Mouse (Mus musculus): ENCODE results near the gene Rxra. TPM values are rescaled to one million over a fixed set of nuclear protein-coding genes. Genes with fewer than 3 reads are reported as not detected.

Rxra gene
- polyA plus RNA-seq, 1 experiment from 2014 or later = 11.2 TPM

- Histone ChIP-seq H3K36me3 (peaks cover 14% of the 10 kb centered on the region), H3K27ac (peak overlapping the region; percentile 7; the same call in 1 of the 2 replicates), H3K9me3 (replicated peaks) (no peaks in the 10 kb centered on the region), H3K9ac (no peak overlapping the region), H3K27me3 (no peaks in the 10 kb centered on the region), H3K4me1 (peaks cover 51% of the 10 kb centered on the region), H3K4me3 (no peak overlapping the region), H3K4me2 (replicated peaks) (no peak overlapping the region)
- no peak for ATAC-seq (ENCODE audit: low FRiP score)
- 80% methylated on average over 9 of the region's 9 CpGs for WGBS
Measured at GRCm38 (mm10) chr2:27761996-27762340, 85.7 kb downstream of the Rxra start.

- Histone ChIP-seq H3K27me3 (no peaks in the 10 kb centered on the region), H3K9ac (no peak overlapping the region), H3K4me1 (peaks cover 52% of the 10 kb centered on the region), H3K27ac (no peak overlapping the region), H3K4me3 (no peak overlapping the region), H3K36me3 (peaks cover 14% of the 10 kb centered on the region), H3K4me2 (replicated peaks) (no peak overlapping the region), H3K9me3 (replicated peaks) (no peaks in the 10 kb centered on the region)
- ATAC-seq (ENCODE audit: low FRiP score) = no peak
- WGBS = 52% methylated on average over 12 of the region's 12 CpGs
Measured at GRCm38 (mm10) chr2:27762509-27762908, 86.3 kb downstream of the Rxra start.

GRCm38 (mm10) chr2:27762920-27763780 lies 86.9 kb downstream of the Rxra start:
- H3K4me2 ChIP-seq (replicated peaks) = no peak overlapping the region
- no peak overlapping the region for H3K4me3 ChIP-seq
- no peak for ATAC-seq (ENCODE audit: low FRiP score)
- no peaks in the 10 kb centered on the region for H3K9me3 ChIP-seq (replicated peaks)
- H3K4me1 ChIP-seq = peaks cover 48% of the 10 kb centered on the region
- peaks cover 14% of the 10 kb centered on the region for H3K36me3 ChIP-seq
- WGBS = 56% methylated on average over 14 of the region's 14 CpGs
- H3K27me3 ChIP-seq = no peaks in the 10 kb centered on the region
- peak overlapping the region; percentile 72 for H3K27ac ChIP-seq
- no peak overlapping the region for H3K9ac ChIP-seq

GRCm38 (mm10) chr2:27764256-27764936 lies 88.2 kb downstream of the Rxra start:
- peaks cover 11% of the 10 kb centered on the region for H3K36me3 ChIP-seq
- H3K4me2 ChIP-seq (replicated peaks) = no peak overlapping the region; the same call in 1 of the 2 replicates
- H3K9me3 ChIP-seq (replicated peaks) = no peaks in the 10 kb centered on the region
- ATAC-seq (ENCODE audit: low FRiP score) = peak; percentile 71
- H3K27me3 ChIP-seq = no peaks in the 10 kb centered on the region
- no peak overlapping the region for H3K9ac ChIP-seq
- 15% methylated on average over 6 of the region's 6 CpGs for WGBS
- peaks cover 38% of the 10 kb centered on the region for H3K4me1 ChIP-seq
- no peak overlapping the region for H3K4me3 ChIP-seq
- H3K27ac ChIP-seq = peak overlapping the region; percentile 72

- Histone ChIP-seq H3K27ac (peak overlapping the region; percentile 72), H3K9me3 (replicated peaks) (no peaks in the 10 kb centered on the region), H3K9ac (no peak overlapping the region), H3K27me3 (no peaks in the 10 kb centered on the region), H3K4me3 (no peak overlapping the region), H3K4me1 (peaks cover 37% of the 10 kb centered on the region), H3K36me3 (peaks cover 6% of the 10 kb centered on the region), H3K4me2 (replicated peaks) (no peak overlapping the region)
- peak; percentile 65 for ATAC-seq (ENCODE audit: low FRiP score)
- WGBS = 23% methylated on average over 3 of the region's 3 CpGs
Measured at GRCm38 (mm10) chr2:27764937-27765319, 88.7 kb downstream of the Rxra start.

GRCm38 (mm10) chr2:27767773-27768172 lies 91.5 kb downstream of the Rxra start:
- Histone ChIP-seq H3K27me3 (no peaks in the 10 kb centered on the region), H3K36me3 (no peaks in the 10 kb centered on the region), H3K4me1 (peaks cover 34% of the 10 kb centered on the region), H3K4me3 (no peak overlapping the region), H3K9me3 (replicated peaks) (no peaks in the 10 kb centered on the region), H3K9ac (no peak overlapping the region), H3K4me2 (replicated peaks) (no peak overlapping the region), H3K27ac (no peak overlapping the region)
- WGBS = 79% methylated on average over 7 of the region's 7 CpGs
- ATAC-seq (ENCODE audit: low FRiP score) = no peak

GRCm38 (mm10) chr2:27769701-27770100 lies 93.5 kb downstream of the Rxra start:
- no peak overlapping the region for H3K4me3 ChIP-seq
- H3K36me3 ChIP-seq = no peaks in the 10 kb centered on the region
- H3K9me3 ChIP-seq (replicated peaks) = no peaks in the 10 kb centered on the region
- H3K9ac ChIP-seq = no peak overlapping the region
- H3K4me2 ChIP-seq (replicated peaks) = no peak overlapping the region
- ATAC-seq (ENCODE audit: low FRiP score) = no peak
- no peaks in the 10 kb centered on the region for H3K27me3 ChIP-seq
- 31% methylated on average over 5 of the region's 5 CpGs for WGBS
- H3K27ac ChIP-seq = no peak overlapping the region
- H3K4me1 ChIP-seq = peaks cover 20% of the 10 kb centered on the region

GRCm38 (mm10) chr2:27770205-27770604 lies 94.0 kb downstream of the Rxra start:
- Histone ChIP-seq H3K9me3 (replicated peaks) (no peaks in the 10 kb centered on the region), H3K4me1 (peaks cover 15% of the 10 kb centered on the region), H3K27me3 (no peaks in the 10 kb centered on the region), H3K27ac (no peak overlapping the region), H3K36me3 (no peaks in the 10 kb centered on the region), H3K9ac (no peak overlapping the region), H3K4me3 (no peak overlapping the region), H3K4me2 (replicated peaks) (no peak overlapping the region)
- WGBS = 6% methylated on average over 4 of the region's 4 CpGs
- ATAC-seq (ENCODE audit: low FRiP score) = no peak

GRCm38 (mm10) chr2:27771936-27772335 lies 95.7 kb downstream of the Rxra start:
- no peak overlapping the region for H3K27ac ChIP-seq
- H3K4me1 ChIP-seq = peaks cover 13% of the 10 kb centered on the region; the same call in 1 of the 2 replicates
- H3K36me3 ChIP-seq = no peaks in the 10 kb centered on the region
- no peak for ATAC-seq (ENCODE audit: low FRiP score)
- WGBS = 28% methylated on average over 7 of the region's 7 CpGs
- no peak overlapping the region for H3K4me2 ChIP-seq (replicated peaks)
- H3K4me3 ChIP-seq = no peak overlapping the region
- H3K9ac ChIP-seq = no peak overlapping the region
- H3K27me3 ChIP-seq = no peaks in the 10 kb centered on the region
- no peaks in the 10 kb centered on the region for H3K9me3 ChIP-seq (replicated peaks)

GRCm38 (mm10) chr2:27772841-27773388 lies 96.7 kb downstream of the Rxra start:
- H3K4me1 ChIP-seq = peaks cover 11% of the 10 kb centered on the region; the same call in 1 of the 2 replicates
- no peaks in the 10 kb centered on the region for H3K27me3 ChIP-seq
- no peak overlapping the region for H3K4me3 ChIP-seq
- no peak for ATAC-seq (ENCODE audit: low FRiP score)
- 49% methylated on average over 7 of the region's 7 CpGs for WGBS
- H3K9ac ChIP-seq = no peak overlapping the region
- no peaks in the 10 kb centered on the region for H3K36me3 ChIP-seq
- H3K27ac ChIP-seq = no peak overlapping the region
- H3K4me2 ChIP-seq (replicated peaks) = no peak overlapping the region
- no peaks in the 10 kb centered on the region for H3K9me3 ChIP-seq (replicated peaks)

GRCm38 (mm10) chr2:27773980-27774730 lies 97.9 kb downstream of the Rxra start:
- no peak overlapping the region for H3K4me2 ChIP-seq (replicated peaks)
- H3K9ac ChIP-seq = no peak overlapping the region
- H3K4me1 ChIP-seq = peaks cover 10% of the 10 kb centered on the region; the same call in 1 of the 2 replicates
- H3K36me3 ChIP-seq = no peaks in the 10 kb centered on the region
- peak overlapping the region; percentile 41 for H3K27ac ChIP-seq
- H3K4me3 ChIP-seq = no peak overlapping the region
- WGBS = 60% methylated on average over 24 of the region's 24 CpGs
- no peaks in the 10 kb centered on the region for H3K27me3 ChIP-seq
- H3K9me3 ChIP-seq (replicated peaks) = no peaks in the 10 kb centered on the region
- ATAC-seq (ENCODE audit: low FRiP score) = no peak

- H3K27ac ChIP-seq = no peak overlapping the region
- 0 out of 2 replicates have a peak, but pooled peaks cover 9% of the 10 kb centered on the region for H3K4me1 ChIP-seq
- H3K27me3 ChIP-seq = no peaks in the 10 kb centered on the region
- H3K4me3 ChIP-seq = no peak overlapping the region
- no peak for ATAC-seq (ENCODE audit: low FRiP score)
- H3K9ac ChIP-seq = no peak overlapping the region
- no peaks in the 10 kb centered on the region for H3K9me3 ChIP-seq (replicated peaks)
- H3K4me2 ChIP-seq (replicated peaks) = no peak overlapping the region
- H3K36me3 ChIP-seq = no peaks in the 10 kb centered on the region
- WGBS = 90% methylated on average over 10 of the region's 10 CpGs
Measured at GRCm38 (mm10) chr2:27775006-27775405, 98.8 kb downstream of the Rxra start.
